Mouse (Mus musculus) brown adipose tissue, adult 24 weeks (tissue): ENCODE data around the gene Pimreg. TPM values are rescaled to one million over a fixed set of nuclear protein-coding genes. Genes with fewer than 3 reads are reported as not detected.

ENCODE experiments used
- polyA plus RNA-seq: library from polyadenylated mRNA; stranded (reverse); fragments of >200 nt; gene quantifications from 2 replicates; pipeline ENCODE4 v1.2.4, GENCODE M21; 2012; ENCODE audit not compliant: missing spikeins, insufficient read depth, insufficient read length

The Pimreg gene
- polyA plus RNA-seq, 1 experiment = not detected

Other genes with a start within 250 kb of the Pimreg start
- gene Aipl1, start 4.5 kb upstream of the Pimreg start, polyA plus RNA-seq = not detected in 2 replicates
- 0.20 and 0.46 TPM in 2 replicates for gene Pitpnm3, start 93.7 kb downstream of the Pimreg start, polyA plus RNA-seq
- not detected in 2 replicates for gene Gm43951, start 164.8 kb downstream of the Pimreg start, polyA plus RNA-seq
- gene 4933427D14Rik, start 165.4 kb downstream of the Pimreg start, polyA plus RNA-seq = 1.5 and 2.2 TPM in 2 replicates
- 114 and 144 TPM in 2 replicates for gene Txndc17, start 165.5 kb downstream of the Pimreg start, polyA plus RNA-seq
- gene Med31, start 173.6 kb downstream of the Pimreg start, polyA plus RNA-seq = 16.0 and 16.1 TPM in 2 replicates
- gene Slc13a5, start 225.2 kb downstream of the Pimreg start, polyA plus RNA-seq = not detected in 2 replicates